Mouse (Mus musculus): ENCODE measurements at regions not wholly inside any gene's neighbourhood (a gene's known extent, or its start where the extent isn't known, plus 50 kb on each side); places are given as distances from the start of the nearest gene placed in this dataset.
"Not testable (repeated sequence)": the region's sequence is repeated elsewhere in the genome, so short reads cannot be mapped to it uniquely, and the experiment has no call there.

DNA sequence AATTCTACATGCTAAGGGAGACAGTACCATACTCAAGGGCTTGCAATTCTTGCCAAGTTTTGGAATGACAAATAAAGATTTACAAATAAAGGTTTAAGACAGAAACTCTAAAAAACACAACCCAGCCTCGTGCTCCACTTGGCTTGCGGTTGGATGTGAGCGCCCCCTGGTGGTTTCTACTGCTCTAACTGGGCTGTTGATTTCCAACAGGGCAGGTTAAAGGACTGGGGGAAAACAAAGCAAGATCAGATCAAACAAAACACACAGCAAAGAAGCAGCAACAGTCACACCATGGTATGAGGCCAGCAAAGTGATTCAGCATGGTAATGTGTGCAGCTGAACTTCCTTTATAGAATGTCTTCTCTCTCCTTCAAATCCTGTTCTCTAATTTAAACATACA, 339.2 kb downstream of the Adam3 start:
- H3K27ac ChIP-seq (replicated peaks), result no peak overlapping the region
- no peaks in the 10 kb centered on the region for H3K36me3 ChIP-seq (ENCODE audit: control insufficient read depth, insufficient read depth, low read length)
- ATAC-seq (ENCODE audit: low FRiP score, low TSS enrichment), result peak; percentile 56; the same call in 1 of the 2 replicates
- no peaks in the 10 kb centered on the region for H3K4me1 ChIP-seq (replicated peaks; ENCODE audit: control insufficient read depth, insufficient read depth)
- no peak overlapping the region for H3K4me2 ChIP-seq (replicated peaks; ENCODE audit: low read depth)
- no peak overlapping the region for H3K9ac ChIP-seq (ENCODE audit: low read length)
- TF ChIP-seq CTCF (IDR thresholded peaks at IDR 0.05; ENCODE audit: low read depth), result peak; percentile 94
- TF ChIP-seq EP300 (optimal IDR thresholded peaks at IDR 0.05), result no peak
- H3K9me3 ChIP-seq (ENCODE audit: control insufficient read depth, low read length), result no peaks in the 10 kb centered on the region
- WGBS, result 3% methylated on average over 3 of the region's 3 CpGs
- H3K4me3 ChIP-seq (ENCODE audit: low read depth, low read length), result no peak overlapping the region
- peak; percentile 78 for DNase-seq (ENCODE audit: low spot score)
- no peaks in the 10 kb centered on the region for H3K27me3 ChIP-seq (ENCODE audit: control insufficient read depth, insufficient read depth, low read length)

DNA sequence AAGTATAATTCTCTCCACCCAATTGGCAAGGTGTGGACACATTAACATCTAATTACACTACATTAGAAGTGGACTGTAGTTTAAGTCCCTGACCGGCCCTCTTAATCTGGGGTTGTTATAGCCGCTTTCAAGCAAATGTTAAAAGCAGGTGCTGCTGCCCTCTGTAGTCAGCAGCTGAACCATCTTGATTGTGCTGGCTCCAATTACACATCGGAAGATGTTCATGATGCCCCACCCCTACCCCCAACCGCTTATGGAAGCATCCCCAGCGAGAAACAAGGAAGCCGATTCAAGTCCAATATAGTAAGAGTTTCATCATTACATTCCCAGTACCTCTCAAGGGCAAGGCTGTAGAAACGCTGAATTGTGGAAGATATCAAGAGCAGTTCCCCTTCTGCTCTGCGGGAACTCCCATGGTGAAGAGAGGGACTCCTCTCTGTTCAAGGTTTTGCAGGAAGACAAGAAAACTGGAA, 341.7 kb downstream of the Adam3 start:
- ATAC-seq (ENCODE audit: low FRiP score, low TSS enrichment) (no peak), DNase-seq (ENCODE audit: low spot score) (no peak)
- Histone ChIP-seq H3K4me1 (replicated peaks; ENCODE audit: control insufficient read depth, insufficient read depth) (no peaks in the 10 kb centered on the region), H3K4me2 (replicated peaks; ENCODE audit: low read depth) (no peak overlapping the region), H3K36me3 (ENCODE audit: control insufficient read depth, insufficient read depth, low read length) (no peaks in the 10 kb centered on the region), H3K27ac (replicated peaks) (no peak overlapping the region), H3K27me3 (ENCODE audit: control insufficient read depth, insufficient read depth, low read length) (no peaks in the 10 kb centered on the region), H3K4me3 (ENCODE audit: low read depth, low read length) (no peak overlapping the region), H3K9me3 (ENCODE audit: control insufficient read depth, low read length) (no peaks in the 10 kb centered on the region), H3K9ac (ENCODE audit: low read length) (no peak overlapping the region)
- peak; percentile 26; the same call in 1 of the 2 replicates for TF ChIP-seq CTCF (IDR thresholded peaks at IDR 0.05; ENCODE audit: low read depth)
- TF ChIP-seq EP300 (optimal IDR thresholded peaks at IDR 0.05), result no peak
- 69% methylated on average over 8 of the region's 8 CpGs for WGBS

GRCm38 (mm10) chr8:24383130-24383962, 342.3 kb downstream of the Adam3 start:
- TF ChIP-seq EP300 (optimal IDR thresholded peaks at IDR 0.05) (no peak), CTCF (IDR thresholded peaks at IDR 0.05; ENCODE audit: low read depth) (no peak)
- H3K27me3 ChIP-seq (ENCODE audit: control insufficient read depth, insufficient read depth, low read length), result no peaks in the 10 kb centered on the region
- H3K4me1 ChIP-seq (replicated peaks; ENCODE audit: control insufficient read depth, insufficient read depth), result no peaks in the 10 kb centered on the region
- ATAC-seq (ENCODE audit: low FRiP score, low TSS enrichment), result no peak
- no peaks in the 10 kb centered on the region for H3K36me3 ChIP-seq (ENCODE audit: control insufficient read depth, insufficient read depth, low read length)
- DNase-seq (ENCODE audit: low spot score), result no peak
- H3K27ac ChIP-seq (replicated peaks), result no peak overlapping the region
- H3K4me3 ChIP-seq (ENCODE audit: low read depth, low read length), result no peak overlapping the region
- 60% methylated on average over 14 of the region's 14 CpGs for WGBS
- H3K4me2 ChIP-seq (replicated peaks; ENCODE audit: low read depth), result no peak overlapping the region
- H3K9me3 ChIP-seq (ENCODE audit: control insufficient read depth, low read length), result no peaks in the 10 kb centered on the region
- H3K9ac ChIP-seq (ENCODE audit: low read length), result no peak overlapping the region

GRCm38 (mm10) chr8:24381666-24382253, 343.9 kb downstream of the Adam3 start:
- Histone ChIP-seq H3K4me1 (replicated peaks; ENCODE audit: control insufficient read depth, insufficient read depth) (no peaks in the 10 kb centered on the region), H3K9me3 (ENCODE audit: control insufficient read depth, low read length) (no peaks in the 10 kb centered on the region), H3K27me3 (ENCODE audit: control insufficient read depth, insufficient read depth, low read length) (no peaks in the 10 kb centered on the region), H3K27ac (replicated peaks) (no peak overlapping the region), H3K36me3 (ENCODE audit: control insufficient read depth, insufficient read depth, low read length) (no peaks in the 10 kb centered on the region), H3K4me3 (ENCODE audit: low read depth, low read length) (no peak overlapping the region), H3K4me2 (replicated peaks; ENCODE audit: low read depth) (no peak overlapping the region), H3K9ac (ENCODE audit: low read length) (no peak overlapping the region)
- TF ChIP-seq CTCF (IDR thresholded peaks at IDR 0.05; ENCODE audit: low read depth), result no peak
- no peak for TF ChIP-seq EP300 (optimal IDR thresholded peaks at IDR 0.05)
- DNase-seq (ENCODE audit: low spot score), result no peak
- 43% methylated on average over 3 of the region's 3 CpGs for WGBS
- ATAC-seq (ENCODE audit: low FRiP score, low TSS enrichment), result no peak

GRCm38 (mm10) chr8:24378070-24378469, 347.6 kb downstream of the Adam3 start:
- H3K4me2 ChIP-seq (replicated peaks; ENCODE audit: low read depth), result no peak overlapping the region
- no peaks in the 10 kb centered on the region for H3K4me1 ChIP-seq (replicated peaks; ENCODE audit: control insufficient read depth, insufficient read depth)
- H3K36me3 ChIP-seq (ENCODE audit: control insufficient read depth, insufficient read depth, low read length), result no peaks in the 10 kb centered on the region
- DNase-seq (ENCODE audit: low spot score), result no peak
- H3K27ac ChIP-seq (replicated peaks), result no peak overlapping the region
- ATAC-seq (ENCODE audit: low FRiP score, low TSS enrichment), result no peak
- H3K9ac ChIP-seq (ENCODE audit: low read length), result no peak overlapping the region
- no peaks in the 10 kb centered on the region for H3K27me3 ChIP-seq (ENCODE audit: control insufficient read depth, insufficient read depth, low read length)
- TF ChIP-seq CTCF (IDR thresholded peaks at IDR 0.05; ENCODE audit: low read depth) (no peak), EP300 (optimal IDR thresholded peaks at IDR 0.05) (no peak)
- no peaks in the 10 kb centered on the region for H3K9me3 ChIP-seq (ENCODE audit: control insufficient read depth, low read length)
- no peak overlapping the region for H3K4me3 ChIP-seq (ENCODE audit: low read depth, low read length)

- not testable (repeated sequence) for DNase-seq (ENCODE audit: low spot score); H3K4me1 ChIP-seq (replicated peaks; ENCODE audit: control insufficient read depth, insufficient read depth); H3K36me3 ChIP-seq (ENCODE audit: control insufficient read depth, insufficient read depth, low read length); ATAC-seq (ENCODE audit: low FRiP score, low TSS enrichment); H3K27me3 ChIP-seq (ENCODE audit: control insufficient read depth, insufficient read depth, low read length); H3K27ac ChIP-seq (replicated peaks); H3K9me3 ChIP-seq (ENCODE audit: control insufficient read depth, low read length); H3K9ac ChIP-seq (ENCODE audit: low read length); H3K4me3 ChIP-seq (ENCODE audit: low read depth, low read length); H3K4me2 ChIP-seq (replicated peaks; ENCODE audit: low read depth)
- 92% methylated on average over 10 of the region's 10 CpGs for WGBS
Observed at GRCm38 (mm10) chr8:24376846-24377245, 348.8 kb downstream of the Adam3 start.

Measured in stomach, postnatal 0 days (tissue).